Mouse (Mus musculus): ENCODE data around the gene Ppat. TPM values are rescaled to one million over a fixed set of nuclear protein-coding genes. Genes with fewer than 3 reads are reported as not detected.
"Not testable (repeated sequence)": the region's sequence is repeated elsewhere in the genome, so short reads cannot be mapped to it uniquely, and the experiment has no call there.

Ppat gene
- 10 to 100 TPM; 27.9 to 35.6 TPM for polyA plus RNA-seq (2017; shearing (Covaris generic))

- ATAC-seq, result peak; percentile 90
Observed at GRCm38 (mm10) chr5:76951106-76952027, at the start of gene Ppat, which contains the start of gene Paics. Gene Ppat (minus strand): TSS chr5:76951578. Gene Paics (plus strand): TSS chr5:76951307.

- no peak for ATAC-seq
Observed at GRCm38 (mm10) chr5:76998416-76998815, 47.0 kb upstream of the Ppat start.

- ATAC-seq, result no peak
Observed at GRCm38 (mm10) chr5:76993174-76993814, 41.9 kb upstream of the Ppat start.

GRCm38 (mm10) chr5:76990789-76991188 lies 39.4 kb upstream of the Ppat start:
- ATAC-seq, result no peak

GRCm38 (mm10) chr5:76984015-76984414 lies 32.6 kb upstream of the Ppat start:
- ATAC-seq, result no peak

GRCm38 (mm10) chr5:76975736-76976135 lies 24.4 kb upstream of the Ppat start:
- no peak for ATAC-seq

GRCm38 (mm10) chr5:76974554-76975285 lies 23.3 kb upstream of the Ppat start, which contains the start of gene Srp72:
Gene Srp72 (plus strand): TSS chr5:76974683.
- ATAC-seq, result peak; percentile 86

GRCm38 (mm10) chr5:76974207-76974553 lies 22.8 kb upstream of the Ppat start:
- ATAC-seq, result peak; percentile 8

- ATAC-seq, result no peak
Observed at GRCm38 (mm10) chr5:76973488-76973887, 22.1 kb upstream of the Ppat start.

- ATAC-seq, result not testable (repeated sequence)
Observed at GRCm38 (mm10) chr5:76971115-76971514, 19.7 kb upstream of the Ppat start.

- ATAC-seq, result no peak
Observed at GRCm38 (mm10) chr5:76969250-76969649, 17.9 kb upstream of the Ppat start.

- no peak for ATAC-seq
Observed at GRCm38 (mm10) chr5:76964651-76965050, 13.3 kb upstream of the Ppat start.

GRCm38 (mm10) chr5:76962545-76962944 lies 11.2 kb upstream of the Ppat start:
- no peak for ATAC-seq

GRCm38 (mm10) chr5:76959587-76959986 lies 8.2 kb upstream of the Ppat start:
- ATAC-seq, result no peak

- peak; percentile 40 for ATAC-seq
Observed at GRCm38 (mm10) chr5:76957954-76958353, 6.6 kb upstream of the Ppat start.

GRCm38 (mm10) chr5:76955474-76955873 lies 4.1 kb upstream of the Ppat start:
- no peak for ATAC-seq

GRCm38 (mm10) chr5:76954271-76954900 lies 3.0 kb upstream of the Ppat start:
- ATAC-seq, result no peak

- no peak for ATAC-seq
Observed at GRCm38 (mm10) chr5:76953794-76954193, 2.4 kb upstream of the Ppat start.

GRCm38 (mm10) chr5:76952112-76953040 lies 998 bp upstream of the Ppat start:
- no peak for ATAC-seq

- ATAC-seq, result peak; percentile 41
Observed at GRCm38 (mm10) chr5:76950343-76951105, 854 bp downstream of the Ppat start.

GRCm38 (mm10) chr5:76947758-76948157 lies 3.6 kb downstream of the Ppat start:
- no peak for ATAC-seq
